Mouse (Mus musculus) cerebellum, adult 8-10 months (tissue): ENCODE data around the gene Slc22a18.

ENCODE experiments used
- DNase-seq: peaks from one replicate; pipeline ENCODE4 v3.0.0; 2022

The Slc22a18 gene

DNA sequence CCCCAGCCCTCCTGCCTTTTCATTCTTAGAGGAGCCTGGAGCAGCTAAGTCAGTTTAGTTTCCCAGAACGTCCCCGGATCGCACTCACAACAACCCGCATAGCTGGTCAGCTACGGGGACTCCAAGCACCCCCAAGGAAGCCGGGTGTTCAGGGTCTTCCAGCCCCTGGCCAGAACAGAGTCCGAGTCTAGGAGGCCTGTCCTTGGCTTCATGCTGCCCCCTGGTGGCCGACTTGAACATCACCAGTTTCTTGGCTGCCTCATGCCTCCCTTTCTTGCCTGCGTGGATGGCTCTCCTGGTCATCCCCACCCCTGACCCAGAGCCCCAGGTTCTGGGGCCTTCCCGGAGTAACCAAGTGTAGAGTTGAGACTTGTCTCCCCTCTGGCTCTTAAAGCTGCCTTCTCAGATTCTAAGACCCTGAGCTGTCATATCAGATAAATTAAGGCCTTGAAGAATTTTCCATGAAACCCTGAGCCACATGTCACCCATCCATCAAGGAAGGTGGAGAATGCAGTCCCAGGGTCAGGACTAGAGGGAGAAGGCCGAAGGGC, 9.6 kb upstream of the Slc22a18 start:
- DNase-seq = peak; percentile 80

DNA sequence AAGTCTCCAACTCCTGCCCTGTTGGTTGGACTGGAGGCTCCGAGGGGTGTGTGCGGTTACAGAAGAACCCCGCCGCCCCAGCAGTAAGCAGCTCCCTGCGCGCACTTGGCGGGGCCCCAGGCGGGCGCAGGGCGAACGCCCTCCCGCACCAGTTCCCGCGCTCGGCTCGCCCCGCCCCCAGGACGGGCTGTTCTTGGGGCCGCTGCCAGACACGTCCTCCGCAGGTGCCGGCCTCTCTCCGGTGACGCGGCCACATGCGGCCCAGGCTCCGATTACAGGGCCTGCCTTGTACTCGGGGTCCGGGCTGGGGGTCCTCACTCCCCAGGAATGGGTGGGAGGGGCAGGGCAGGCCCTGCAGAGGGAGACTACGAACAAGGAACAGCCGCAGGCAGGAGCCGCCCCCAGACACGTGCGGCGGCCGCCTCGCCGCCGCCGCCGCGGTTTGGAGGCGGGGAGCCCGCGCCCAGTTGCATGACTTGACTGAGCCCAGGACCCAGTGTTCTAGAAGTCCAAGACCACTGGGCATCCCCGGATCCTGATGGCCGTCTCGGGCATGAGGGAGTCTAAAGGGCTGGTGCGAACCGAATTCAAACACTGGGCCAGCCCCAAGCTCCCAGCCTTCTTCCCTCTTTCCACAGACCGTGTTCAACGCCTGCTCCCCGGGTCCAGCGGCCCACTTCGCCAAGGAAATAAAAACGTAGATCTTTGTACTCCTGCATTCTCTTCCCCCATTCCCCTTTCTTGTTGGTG, 8.6 kb upstream of the Slc22a18 start:
- no peak for DNase-seq

DNA sequence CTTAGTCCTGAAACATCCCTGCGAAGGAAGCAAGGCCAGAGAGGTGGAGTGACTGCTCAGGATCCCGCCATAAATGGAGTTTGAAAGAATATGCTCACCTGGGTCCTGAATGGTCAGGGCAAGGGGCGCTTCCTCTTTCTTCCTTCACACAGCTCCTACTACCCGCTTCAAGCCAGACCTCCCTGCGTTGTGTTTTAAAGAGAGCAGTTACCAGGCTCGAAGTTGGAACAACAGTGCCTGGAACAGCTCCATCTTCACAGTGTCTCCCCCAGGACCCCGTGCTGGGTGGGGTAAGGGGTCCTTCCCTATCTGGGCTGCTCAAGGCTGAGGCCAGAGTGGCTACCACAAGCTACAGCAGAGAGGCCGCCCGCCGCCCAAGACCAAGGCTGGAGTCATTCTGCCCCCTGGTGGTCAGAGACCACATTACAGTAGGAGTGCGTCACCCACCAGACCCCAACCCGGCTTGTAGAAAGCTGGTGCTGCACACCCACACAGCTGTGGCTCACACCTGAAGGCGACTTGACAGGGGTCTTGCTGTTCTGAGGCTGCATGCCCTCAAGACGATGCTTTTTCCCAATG, 7.3 kb upstream of the Slc22a18 start:
- peak; percentile 72 for DNase-seq

DNA sequence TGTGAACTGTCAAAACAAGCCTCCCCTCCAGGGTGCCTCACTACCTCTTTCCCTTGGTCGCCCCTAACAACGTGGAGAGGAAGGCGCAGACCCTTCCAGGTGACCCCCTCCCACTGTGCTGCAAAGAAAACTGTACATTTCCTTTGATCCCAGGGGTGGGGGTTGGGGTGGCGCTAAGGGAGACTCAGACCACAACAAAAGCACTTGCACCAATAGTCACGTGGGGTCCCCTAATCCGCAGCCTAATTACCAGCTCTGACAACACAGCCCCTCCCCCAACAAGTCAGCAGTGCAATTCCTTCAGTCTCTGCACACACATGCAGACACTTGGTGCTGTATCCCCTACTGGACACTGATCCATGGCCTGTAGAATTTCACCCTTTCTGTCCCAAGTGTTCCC, 5.8 kb upstream of the Slc22a18 start:
- no peak for DNase-seq

DNA sequence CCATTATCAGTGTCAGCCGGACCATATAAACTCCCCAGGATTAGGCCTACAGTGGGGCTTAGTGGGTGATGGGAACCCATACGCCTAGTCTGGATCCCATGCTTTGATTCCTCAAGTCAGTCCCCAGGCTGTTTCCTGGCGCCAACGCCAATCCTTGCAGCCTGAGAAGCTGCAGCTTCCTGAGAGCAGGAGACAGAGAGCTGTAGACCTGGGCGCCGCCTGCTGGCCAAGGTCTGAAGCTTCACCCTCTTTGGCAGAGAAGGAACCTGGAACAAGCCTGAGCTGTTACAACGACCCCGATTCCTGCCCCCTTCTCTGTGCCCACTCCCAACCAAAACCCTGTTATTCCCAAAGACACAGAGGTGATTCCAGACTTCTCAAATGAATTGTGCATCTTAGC, 3.6 kb upstream of the Slc22a18 start:
- DNase-seq = peak; percentile 60

DNA sequence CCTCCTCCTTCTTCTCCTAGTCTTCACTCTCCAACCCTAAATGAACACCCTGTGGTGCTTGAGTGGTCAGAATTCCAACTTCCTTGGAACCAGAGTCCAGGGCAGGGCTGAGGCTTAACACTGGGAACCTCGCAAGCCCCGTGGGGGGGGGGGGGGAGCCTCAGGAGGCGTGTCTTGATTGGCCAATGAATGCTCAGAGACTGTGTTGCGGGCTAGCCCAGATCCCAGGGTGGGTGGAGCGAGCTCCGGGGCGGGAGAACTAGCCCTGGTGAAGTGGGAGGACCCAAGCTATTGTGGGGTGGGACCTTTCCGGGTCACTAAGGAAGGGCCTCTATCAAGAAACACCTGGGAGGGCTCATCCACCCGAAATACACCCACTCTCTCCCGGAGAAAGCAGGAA, 1.3 kb downstream of the Slc22a18 start:
- no peak for DNase-seq

DNA sequence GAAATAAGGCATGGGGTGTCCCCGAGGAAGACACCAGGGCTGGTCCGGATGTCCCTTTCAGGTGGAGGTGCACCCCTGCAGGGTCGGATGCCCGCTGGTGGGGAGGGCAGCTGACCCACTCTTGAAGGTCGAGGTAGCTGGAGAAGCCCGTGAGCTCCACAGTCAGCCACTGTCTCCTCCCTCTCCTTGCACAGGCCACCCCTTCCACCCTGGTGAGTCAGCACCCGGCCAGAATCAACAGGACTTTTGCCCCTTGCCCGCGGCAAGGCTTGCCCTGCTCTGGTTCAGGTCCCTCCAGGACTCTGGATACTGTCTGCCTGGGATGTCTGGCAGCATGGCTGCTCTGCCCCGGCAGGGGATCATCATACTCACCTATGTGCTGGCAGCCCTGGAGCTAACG, 2.3 kb downstream of the Slc22a18 start:
- DNase-seq = no peak

DNA sequence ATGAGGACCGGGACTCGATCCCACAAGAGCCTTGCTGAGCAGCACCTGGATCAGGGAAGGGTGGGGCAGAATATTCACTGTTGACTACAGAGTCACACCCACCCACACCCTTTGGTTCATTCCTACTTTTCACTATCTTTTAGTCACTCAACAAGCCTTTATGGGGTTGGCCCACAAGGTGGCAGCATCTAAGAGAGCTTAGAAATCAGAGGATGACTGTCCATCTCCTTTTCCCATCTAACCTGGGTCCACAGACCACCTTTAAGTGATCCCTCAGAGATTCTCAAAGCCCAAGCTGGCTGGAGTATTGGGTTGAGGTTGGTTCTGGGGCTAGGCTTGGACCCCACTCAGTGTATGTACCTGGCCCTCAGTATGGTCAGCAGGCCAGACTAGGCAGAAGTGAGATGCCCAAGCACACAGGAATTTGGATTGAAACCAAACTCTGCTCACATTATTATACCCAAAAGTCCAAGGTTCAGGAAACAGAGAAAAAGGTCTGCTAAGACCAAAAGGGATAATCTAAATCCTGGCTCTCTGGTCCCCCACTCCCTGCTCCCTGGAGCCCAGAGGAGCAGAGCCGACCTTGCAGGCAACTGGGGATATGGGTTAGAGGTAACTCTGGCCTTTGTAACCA, 3.3 kb downstream of the Slc22a18 start:
- no peak for DNase-seq

DNA sequence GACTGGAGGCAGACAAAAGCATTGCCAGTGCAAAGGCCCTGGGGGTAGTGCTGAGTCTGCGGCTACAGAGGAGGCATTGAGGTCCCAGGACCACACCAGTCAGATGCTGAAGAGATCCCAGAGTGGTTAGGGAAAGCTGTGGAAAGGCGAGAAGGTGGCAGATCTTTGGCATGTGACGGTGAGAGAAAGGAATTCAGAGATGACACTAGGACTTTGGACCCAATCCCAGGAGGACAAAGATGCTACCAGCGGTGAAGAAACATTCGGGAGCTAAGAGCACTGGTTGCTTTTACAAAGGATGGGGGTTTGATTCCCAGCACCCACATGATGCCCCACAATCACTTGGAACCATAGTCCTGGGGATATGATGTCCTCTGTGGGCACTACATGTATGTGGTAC, 4.3 kb downstream of the Slc22a18 start:
- no peak for DNase-seq

DNA sequence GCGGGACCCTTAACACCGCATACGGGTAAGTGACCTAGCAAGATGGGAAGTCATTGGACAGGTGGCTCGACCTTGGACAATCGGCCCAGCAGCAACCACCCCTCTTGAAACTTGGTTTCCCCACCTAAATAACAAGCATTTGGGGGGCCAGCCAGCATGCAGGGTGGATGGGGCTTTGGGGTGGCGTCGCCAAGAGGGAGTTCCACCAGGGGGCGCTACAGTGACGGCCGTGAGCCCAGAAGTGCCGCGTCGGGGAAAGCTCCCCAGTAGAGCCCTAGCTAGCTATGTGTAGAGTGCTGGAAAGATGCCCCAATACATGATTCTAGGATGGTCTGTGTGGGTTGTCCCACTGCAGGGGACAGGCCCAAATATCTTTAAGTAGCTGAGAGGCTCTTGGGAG, 7.0 kb downstream of the Slc22a18 start:
- no peak for DNase-seq

DNA sequence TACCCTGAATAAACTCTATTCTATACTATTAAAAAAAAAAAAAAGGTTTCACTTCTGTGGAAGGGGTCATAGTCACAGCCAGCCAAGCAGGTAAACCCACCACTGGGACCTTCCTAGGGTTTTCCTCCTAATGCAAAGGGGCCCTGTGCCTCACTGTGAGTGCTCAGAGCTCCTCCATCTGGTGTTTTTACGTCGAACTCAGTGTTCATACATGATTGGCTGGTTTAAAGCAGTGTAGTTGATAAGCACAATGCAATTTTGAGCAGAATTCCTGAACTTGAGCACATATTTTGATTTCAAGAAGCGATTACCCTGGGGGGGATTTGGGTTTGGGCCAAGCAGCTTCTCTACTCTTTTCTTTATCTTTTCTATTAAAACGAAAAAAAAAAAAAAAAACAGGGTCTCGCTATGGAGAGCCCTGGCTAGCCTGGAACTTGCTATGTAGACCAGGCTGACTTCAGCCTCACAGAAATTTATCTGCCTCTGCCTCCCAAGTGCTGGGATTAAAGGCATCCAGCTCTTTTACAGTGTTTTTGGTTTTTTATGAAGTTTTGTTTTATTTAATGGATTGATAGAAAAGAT, 8.4 kb downstream of the Slc22a18 start:
- no peak for DNase-seq

DNA sequence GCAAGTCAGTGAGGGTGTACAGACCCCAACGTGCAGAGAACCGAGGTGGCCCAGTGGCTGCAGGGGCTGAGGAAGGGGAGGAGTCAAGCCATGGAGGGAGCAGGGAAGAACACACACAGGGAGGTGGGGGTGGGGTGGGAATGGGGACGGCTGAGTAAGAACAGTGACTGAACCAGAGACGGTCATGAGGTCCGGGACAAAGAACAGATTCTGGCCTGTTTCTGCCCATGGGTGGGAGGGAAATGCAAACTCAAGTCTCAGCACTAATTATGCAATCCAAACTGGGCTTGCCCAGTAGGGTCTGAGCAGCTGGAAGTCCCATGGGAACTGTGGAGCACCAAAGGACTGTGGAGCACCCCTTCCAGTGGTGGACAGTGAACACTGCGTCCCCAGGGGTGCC, 9.0 kb downstream of the Slc22a18 start:
- DNase-seq = no peak

DNA sequence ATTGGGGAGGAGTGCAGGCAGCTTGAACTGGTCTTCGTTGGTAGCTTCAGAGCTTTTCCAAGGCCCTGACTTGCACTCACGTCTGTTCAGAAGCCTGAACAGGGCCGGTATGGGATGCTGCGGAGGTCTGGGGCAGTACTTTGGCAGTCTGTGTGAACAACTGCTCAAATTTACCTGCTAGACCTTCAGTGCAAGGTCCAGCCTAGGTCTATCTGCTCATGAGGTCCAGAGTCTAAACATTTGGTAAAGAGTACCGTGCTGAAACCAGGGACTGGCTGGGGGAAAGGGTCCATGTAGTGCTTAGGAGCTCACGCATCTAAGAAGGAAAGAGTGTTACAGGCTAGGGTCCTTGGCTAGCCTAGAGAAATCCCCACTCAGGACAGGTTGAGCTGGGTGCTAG, 16.2 kb downstream of the Slc22a18 start:
- no peak for DNase-seq

DNA sequence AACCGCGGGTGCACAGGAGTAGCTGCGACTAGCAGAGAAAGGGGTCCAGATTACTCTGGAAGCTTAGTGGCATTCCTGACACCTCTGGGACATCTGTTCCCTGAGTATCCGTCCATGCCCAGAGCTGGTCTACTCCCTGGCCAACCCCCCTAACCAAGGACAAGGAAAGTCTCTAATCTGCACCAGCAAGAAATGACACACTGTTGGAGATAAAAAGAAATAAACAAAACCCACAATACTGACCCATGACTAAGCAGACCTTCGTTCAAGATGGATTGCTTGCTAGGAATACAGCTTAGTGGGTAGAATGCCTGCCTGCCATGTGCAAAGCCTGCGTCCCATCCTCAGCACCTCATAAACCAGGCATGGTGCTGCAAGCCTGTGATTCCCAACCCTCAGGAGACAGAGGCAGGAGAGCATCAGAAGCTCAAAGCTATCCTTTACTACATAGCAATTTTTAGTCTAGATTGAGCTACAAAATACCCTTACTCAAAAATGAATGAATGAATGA, 20.1 kb downstream of the Slc22a18 start:
- no peak for DNase-seq

DNA sequence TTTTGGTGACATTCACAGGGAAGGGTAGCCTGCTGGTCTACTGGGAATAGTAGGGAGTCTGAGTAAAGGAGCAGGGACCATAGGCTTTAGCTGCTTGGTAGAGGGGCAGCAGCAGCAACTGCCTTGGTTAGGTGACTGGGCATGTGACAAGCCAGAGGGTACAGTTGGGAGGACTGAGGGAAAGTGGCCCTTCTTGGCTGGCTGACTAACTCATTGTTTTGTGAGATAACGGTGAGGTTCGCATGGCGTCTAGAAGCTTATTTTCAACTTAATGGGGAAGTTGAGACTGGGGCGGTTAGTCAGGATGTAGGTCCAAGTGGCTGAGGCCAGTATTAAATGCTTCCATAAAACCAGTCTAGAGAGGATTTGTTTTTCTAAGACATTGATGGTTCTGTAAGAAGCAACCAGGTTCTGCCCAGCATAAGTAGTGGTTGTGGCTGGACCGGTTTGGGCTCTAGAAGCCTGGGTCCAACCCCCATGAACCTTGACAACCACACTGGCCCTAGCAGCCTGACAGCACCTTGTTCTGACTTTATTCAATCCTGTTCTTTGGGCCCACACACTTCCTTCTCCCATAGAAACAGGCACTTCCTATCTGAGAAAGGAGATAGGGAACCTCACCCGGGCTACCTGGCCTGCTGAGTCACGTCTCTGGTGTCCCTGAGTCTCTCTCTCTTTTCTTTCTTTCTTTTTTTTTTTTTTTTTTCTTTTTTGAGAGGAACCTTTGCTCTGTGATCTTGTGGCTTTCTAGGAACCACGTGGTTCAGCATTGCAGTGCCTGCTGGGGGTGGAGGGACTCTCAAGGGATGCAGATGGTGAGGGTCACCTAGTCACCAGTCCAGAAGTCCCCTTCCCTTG, 21.8 kb downstream of the Slc22a18 start:
- DNase-seq = no peak

DNA sequence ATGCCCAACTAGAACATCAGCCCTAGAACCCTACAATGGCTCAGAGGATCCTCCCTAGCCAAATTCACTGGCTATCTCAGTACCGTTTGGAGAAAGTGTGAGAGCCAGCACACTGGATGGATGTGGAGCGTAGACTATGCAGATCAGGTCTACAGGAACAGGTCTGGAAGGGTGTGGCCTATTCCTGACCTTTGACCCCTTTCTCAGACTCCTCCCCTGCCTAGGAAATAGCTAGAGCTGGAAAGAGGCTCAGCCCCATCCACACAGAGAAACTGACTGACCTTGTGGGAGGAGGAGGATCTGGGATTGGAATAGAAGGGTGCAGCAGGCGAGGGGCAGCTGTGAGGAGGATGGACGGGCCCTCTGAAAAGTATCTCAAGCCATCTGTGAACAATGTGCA, 25.0 kb downstream of the Slc22a18 start:
- no peak for DNase-seq

DNA sequence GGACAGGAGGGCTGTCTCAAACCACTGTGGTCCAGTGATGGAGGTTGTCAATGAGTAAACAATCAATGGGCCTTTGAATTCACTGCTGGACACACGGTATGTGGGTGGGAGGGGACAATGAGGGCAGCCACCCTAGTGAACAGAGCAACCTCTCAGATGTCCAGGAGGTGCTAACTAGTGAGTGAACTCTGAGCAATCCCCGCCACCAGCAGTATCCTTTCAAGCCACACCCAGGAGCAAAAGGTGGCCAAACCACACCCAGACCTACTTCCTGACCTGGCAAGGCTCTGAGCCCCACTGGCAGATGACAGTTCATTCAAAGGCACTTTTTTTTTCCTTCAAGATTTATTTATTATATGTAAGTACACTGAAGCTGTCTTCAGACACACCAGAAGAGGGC, 27.4 kb downstream of the Slc22a18 start:
- no peak for DNase-seq

DNA sequence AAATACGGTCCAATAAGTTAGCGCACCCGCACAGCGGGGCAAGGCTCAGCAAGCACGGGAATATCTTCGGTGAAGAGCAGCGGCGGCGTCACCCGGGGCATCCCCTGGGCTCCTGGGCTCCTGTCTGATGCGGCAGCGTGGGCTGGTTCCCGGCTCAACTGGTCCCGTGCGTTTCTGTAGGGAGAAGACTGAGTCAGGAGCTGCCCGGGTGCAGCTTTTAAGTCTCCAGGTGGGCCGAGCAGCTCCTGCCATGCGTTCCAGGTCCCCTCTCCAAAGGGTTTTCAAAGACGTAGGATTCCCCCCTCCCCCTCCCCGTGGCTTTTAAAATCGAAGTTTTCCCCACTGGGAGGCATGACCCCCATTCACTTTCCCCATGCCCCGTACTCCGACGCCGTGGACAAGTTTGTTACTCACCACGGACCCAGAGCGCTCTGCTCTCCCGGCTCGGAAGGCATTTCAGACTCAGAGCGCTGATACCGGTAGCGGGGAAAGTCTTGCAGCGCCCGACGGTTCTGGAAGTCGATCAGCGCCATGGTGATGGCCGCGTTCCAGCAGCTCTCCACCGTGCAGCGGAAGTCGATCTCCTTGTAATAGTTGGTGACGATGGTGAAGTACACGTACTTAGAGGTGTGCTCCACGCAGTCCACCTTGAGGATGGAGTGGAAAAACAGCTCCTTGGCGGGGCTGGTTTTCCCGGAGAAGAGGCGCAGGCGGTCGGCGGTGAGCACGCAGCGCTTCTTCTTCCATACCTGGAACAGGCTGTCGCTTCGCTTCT, 28.3 kb downstream of the Slc22a18 start:
- no peak for DNase-seq

DNA sequence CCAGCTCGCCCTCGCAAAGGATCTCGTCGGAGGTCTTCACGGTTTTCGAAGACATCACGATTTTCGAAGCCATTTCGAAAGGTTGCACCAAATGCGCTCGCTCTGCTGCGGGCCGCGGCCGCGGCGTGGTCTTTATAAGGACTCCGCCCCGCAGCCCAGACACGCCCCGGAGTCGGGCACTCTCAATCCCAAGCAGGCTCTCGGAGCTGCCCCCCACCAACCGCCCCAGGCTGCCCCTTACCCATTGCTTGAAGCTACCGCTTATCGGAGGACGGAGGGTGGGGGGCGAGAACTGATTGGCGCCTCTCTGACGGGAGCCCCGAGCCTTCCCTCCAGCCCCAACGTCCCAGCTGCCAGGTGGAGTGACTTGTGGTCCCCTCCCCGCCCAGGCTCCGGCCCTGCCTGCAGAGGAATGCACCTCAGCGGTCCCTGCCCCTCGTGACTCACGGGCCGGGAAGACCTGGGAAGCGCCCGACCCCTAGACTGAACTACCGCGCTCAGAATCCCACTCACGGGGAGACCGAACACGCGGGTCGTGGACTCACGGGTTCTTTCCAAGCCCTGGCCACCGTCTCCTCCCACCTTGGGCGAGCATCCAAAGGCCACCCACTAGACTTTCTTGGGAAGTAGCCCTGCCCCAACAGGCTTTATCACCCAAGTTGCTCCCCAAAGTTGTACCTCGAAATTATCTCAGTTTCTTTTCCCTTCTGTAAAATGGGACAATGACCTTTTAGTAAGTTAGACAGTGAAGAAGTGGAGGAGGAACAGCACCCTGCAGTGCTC, 29.1 kb downstream of the Slc22a18 start, which contains the start of gene Phlda2:
Phlda2 (minus strand) TSS at position 733 of the 783 bp plus-strand sequence.
- no peak for DNase-seq

DNA sequence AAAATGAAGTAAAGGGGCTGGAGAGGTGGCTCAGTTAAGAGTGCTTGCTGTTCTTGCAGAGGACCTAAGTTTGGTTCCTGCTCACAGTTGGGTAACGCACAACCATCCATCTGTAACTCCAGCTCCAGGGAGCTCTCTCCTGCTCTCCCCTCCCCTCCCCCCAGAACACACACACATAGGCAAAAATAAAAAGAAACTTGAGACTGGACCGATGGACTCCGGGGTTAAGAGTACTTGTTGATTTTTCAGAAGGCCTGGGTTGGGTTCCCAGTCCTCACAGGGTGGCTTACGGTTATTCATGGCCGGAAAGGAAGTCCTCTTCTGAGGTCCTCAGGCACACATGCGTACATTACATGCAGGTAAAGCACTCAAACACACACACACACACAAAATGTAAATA, 30.4 kb downstream of the Slc22a18 start:
- DNase-seq = no peak

DNA sequence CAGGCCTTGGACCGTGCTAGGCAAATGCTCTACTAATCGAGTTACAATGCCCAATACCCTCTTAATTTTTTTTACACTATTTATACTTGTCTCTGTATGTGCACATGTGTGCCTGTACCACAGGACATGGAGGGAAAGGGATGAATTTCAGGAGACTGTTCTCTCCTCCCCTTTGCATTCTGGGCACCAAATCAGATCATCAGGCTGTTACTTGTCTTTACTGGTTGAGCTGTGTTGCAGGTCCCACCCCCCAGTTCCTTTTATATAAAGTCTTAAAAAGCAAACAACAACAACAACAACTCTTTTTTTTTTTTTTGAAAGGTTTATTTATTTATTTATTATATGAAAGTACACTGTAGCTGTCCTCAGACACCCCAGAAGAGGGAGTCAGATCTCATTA, 31.9 kb downstream of the Slc22a18 start:
- no peak for DNase-seq
